In the genomic region with DNA sequence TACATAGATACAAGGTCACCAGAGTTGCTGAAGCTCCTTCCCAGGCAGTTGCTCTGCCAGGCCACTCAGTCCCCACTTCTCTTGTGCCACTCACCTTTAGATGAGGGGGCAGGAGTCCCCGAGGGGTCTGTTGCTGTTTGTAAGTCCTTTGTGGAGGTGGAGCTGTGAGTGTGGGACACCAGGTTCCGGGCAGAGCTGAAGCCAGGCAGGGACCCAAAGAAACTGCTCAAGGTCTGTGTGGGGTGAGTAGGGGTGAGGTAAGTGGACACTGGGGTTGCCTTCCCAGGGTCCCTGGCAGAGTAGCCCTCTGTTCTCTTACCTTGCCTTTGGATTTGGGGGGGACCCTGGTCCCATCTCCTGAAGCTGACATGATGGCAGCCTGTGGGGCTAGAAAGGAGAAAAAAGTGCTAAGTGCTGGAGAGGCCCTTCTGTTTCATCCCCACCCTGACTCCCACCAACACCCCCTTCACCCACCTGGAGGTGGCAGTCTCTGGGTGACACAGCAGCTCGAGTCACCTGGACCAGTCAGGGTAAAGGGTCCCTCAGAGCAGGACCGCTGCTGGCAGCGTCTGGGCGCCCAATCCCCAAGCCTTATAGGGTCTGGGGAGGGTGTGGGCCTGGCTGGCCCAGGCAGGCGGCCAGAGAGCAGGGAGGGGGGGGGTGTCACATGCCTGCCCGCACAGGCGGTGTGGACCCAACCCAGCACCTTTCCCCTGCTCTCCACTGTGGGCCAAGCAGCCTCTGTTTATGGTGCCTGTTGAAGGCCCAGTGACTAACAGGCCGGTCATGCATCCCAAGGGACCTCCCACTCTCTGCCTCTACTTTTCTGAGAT, we compare ENCODE assay signal across 11 mouse cellular contexts. TPM values are rescaled to one million over a fixed set of nuclear protein-coding genes. Genes with fewer than 3 reads are reported as not detected.
A peak's percentile ranks its signal among the peaks of the same experiment; 100 is the strongest.
DNase-seq lines count a peak whose midpoint lies in the region; ATAC-seq and TF ChIP-seq lines count a peak whose summit lies in the region.
"Had no signal": no experiment of that assay in that cellular context is flagged by ENCODE, and none has a peak within 500 bp of the region (broad histone marks: within the 10 kb centered on the region; RNA-seq: fewer than 3 reads in every experiment).

A gene (minus strand): TSS at position 585 of the 833 bp plus-strand sequence.

- no peaks in the 10 kb centered on the region for H3K79me3 ChIP-seq in C2C12 (ENCODE audit: low read depth)

- ATAC-seq in kidney, embryonic 14.5 days (ENCODE audit: low FRiP score, low TSS enrichment), result no peak
- 0 out of 2 replicates have a peak, but pooled peaks have one; percentile 22 for ATAC-seq in embryonic facial prominence, embryonic 13.5 days (ENCODE audit: insufficient number of reproducible peaks, insufficient read depth, low FRiP score, low TSS enrichment, low read depth)
- ATAC-seq in heart, embryonic 16.5 days (replicated peaks; ENCODE audit: extremely low read depth, insufficient read depth, low FRiP score), result peak; percentile 80
- ATAC-seq in monocyte, adult 5-6 weeks (replicated peaks; ENCODE audit: insufficient number of reproducible peaks, low FRiP score, low TSS enrichment, poor library complexity, severe bottlenecking), result no peak

- H3K79me2 ChIP-seq in C2C12 (ENCODE audit: control insufficient read depth, insufficient read depth), result no peaks in the 10 kb centered on the region

- H3K9me3 ChIP-seq in kidney, embryonic 14.5 days (ENCODE audit: control insufficient read depth, low read length), result no peaks in the 10 kb centered on the region
- H3K9me3 ChIP-seq in embryonic facial prominence, embryonic 13.5 days, result no peaks in the 10 kb centered on the region
- no peaks in the 10 kb centered on the region for H3K9me3 ChIP-seq in heart, embryonic 16.5 days (replicated peaks; ENCODE audit: control insufficient read depth, low read length)
- H3K9me3 ChIP-seq: neural tube, embryonic 13.5 days had no signal

- H3K4me1 ChIP-seq in kidney, adult 2 months (ENCODE audit: control insufficient read depth, insufficient read depth, low read length), result no peaks in the 10 kb centered on the region
- no peaks in the 10 kb centered on the region for H3K4me1 ChIP-seq in kidney, embryonic 14.5 days (ENCODE audit: control insufficient read depth, insufficient read depth, low read length)
- no peaks in the 10 kb centered on the region for H3K4me1 ChIP-seq in embryonic facial prominence, embryonic 13.5 days
- peaks cover 12% of the 10 kb centered on the region for H3K4me1 ChIP-seq in heart, embryonic 16.5 days (ENCODE audit: control insufficient read depth, insufficient read depth, low read length)

- no peak for TF ChIP-seq CTCF in kidney, adult 2 months (conservative IDR thresholded peaks at IDR 0.05; ENCODE audit: insufficient read depth, insufficient read length, low read depth, low read length)
- TF ChIP-seq CTCF in C2C12 (IDR thresholded peaks at IDR 0.05; ENCODE audit: control insufficient read depth, insufficient read depth, insufficient read length), result no peak

- 54% methylated on average over 10 of the region's 10 CpGs for WGBS in kidney, adult 2 months
- 71% methylated on average over 9 of the region's 10 CpGs for WGBS in kidney, embryonic 14.5 days
- 66% methylated on average over 10 of the region's 10 CpGs for WGBS in embryonic facial prominence, embryonic 13.5 days
- 52% methylated on average over 10 of the region's 10 CpGs for WGBS in heart, embryonic 16.5 days

- peak within 1 kb of the TSS; percentile 34 for H3ac ChIP-seq in C2C12 (ENCODE audit: control insufficient read depth, insufficient read length, low read depth)

- H3K27ac ChIP-seq in kidney, adult 2 months (ENCODE audit: insufficient read depth, low read depth, low read length), result no peak within 1 kb of the TSS
- H3K27ac ChIP-seq in kidney, embryonic 14.5 days (ENCODE audit: low read depth, low read length), result no peak within 1 kb of the TSS
- no peak within 1 kb of the TSS for H3K27ac ChIP-seq in embryonic facial prominence, embryonic 13.5 days
- H3K27ac ChIP-seq in heart, embryonic 16.5 days (ENCODE audit: low read length), result peak within 1 kb of the TSS; percentile 73
- H3K27ac ChIP-seq: neural tube, embryonic 13.5 days had no signal

- peak; percentile 22 for DNase-seq in kidney, adult 2 months
- no peak for DNase-seq in layer of hippocampus, postnatal 10 days (ENCODE audit: low spot score in 2 of 2)
- no peak for DNase-seq in spleen, adult 18-20 months
- DNase-seq: cerebellum, postnatal 14 days had no signal

- no peak within 1 kb of the TSS for H3K4me2 ChIP-seq in kidney, embryonic 14.5 days (replicated peaks; ENCODE audit: low read depth, low read length)
- no peak within 1 kb of the TSS for H3K4me2 ChIP-seq in embryonic facial prominence, embryonic 13.5 days
- peak within 1 kb of the TSS; percentile 42 for H3K4me2 ChIP-seq in heart, embryonic 16.5 days (ENCODE audit: low read depth, low read length)
- H3K4me2 ChIP-seq: neural tube, embryonic 13.5 days had no signal

- TF ChIP-seq POLR2A in kidney, adult 2 months (IDR thresholded peaks at IDR 0.05; ENCODE audit: low read depth, low read length), result no peak

- H3K36me3 ChIP-seq in kidney, adult 2 months (ENCODE audit: control insufficient read depth, insufficient read depth, low read length), result no peaks in the 10 kb centered on the region
- H3K36me3 ChIP-seq in kidney, embryonic 14.5 days (ENCODE audit: control insufficient read depth, insufficient read depth, low read length), result no peaks in the 10 kb centered on the region
- H3K36me3 ChIP-seq in C2C12 (ENCODE audit: control insufficient read depth, insufficient read depth), result no peaks in the 10 kb centered on the region
- H3K36me3 ChIP-seq in embryonic facial prominence, embryonic 13.5 days, result 0 out of 2 replicates have a peak, but pooled peaks cover 11% of the 10 kb centered on the region
- no peaks in the 10 kb centered on the region for H3K36me3 ChIP-seq in heart, embryonic 16.5 days (ENCODE audit: control insufficient read depth, insufficient read depth)
- H3K36me3 ChIP-seq: neural tube, embryonic 13.5 days had no signal

- no peak within 1 kb of the TSS for H3K4me3 ChIP-seq in kidney, adult 2 months (ENCODE audit: insufficient read depth, low read depth, low read length)
- H3K4me3 ChIP-seq in kidney, embryonic 14.5 days (ENCODE audit: low read length), result no peak within 1 kb of the TSS
- H3K4me3 ChIP-seq in C2C12 (ENCODE audit: insufficient read depth, poor library complexity, severe bottlenecking), result peak within 1 kb of the TSS; percentile 23
- H3K4me3 ChIP-seq in embryonic facial prominence, embryonic 13.5 days, result no peak within 1 kb of the TSS
- H3K4me3 ChIP-seq in heart, embryonic 16.5 days (ENCODE audit: low read length), result peak within 1 kb of the TSS; percentile 26
- H3K4me3 ChIP-seq: neural tube, embryonic 13.5 days had no signal

- no peaks in the 10 kb centered on the region for H3K27me3 ChIP-seq in kidney, adult 2 months (replicated peaks; ENCODE audit: control insufficient read depth, insufficient read depth, low read length)
- H3K27me3 ChIP-seq in kidney, embryonic 14.5 days (ENCODE audit: control insufficient read depth, insufficient read depth, low read length), result no peaks in the 10 kb centered on the region
- H3K27me3 ChIP-seq in C2C12 (ENCODE audit: control insufficient read depth, insufficient read depth, insufficient read length), result no peaks in the 10 kb centered on the region
- no peaks in the 10 kb centered on the region for H3K27me3 ChIP-seq in embryonic facial prominence, embryonic 13.5 days
- H3K27me3 ChIP-seq in heart, embryonic 16.5 days (ENCODE audit: control insufficient read depth, insufficient read depth, low read length), result no peaks in the 10 kb centered on the region
- H3K27me3 ChIP-seq: CH12.LX; neural tube, embryonic 13.5 days had no signal

- H3K9ac ChIP-seq in kidney, embryonic 14.5 days (ENCODE audit: low read depth, low read length), result no peak within 1 kb of the TSS
- H3K9ac ChIP-seq in embryonic facial prominence, embryonic 13.5 days, result no peak within 1 kb of the TSS
- peak within 1 kb of the TSS; percentile 66 for H3K9ac ChIP-seq in heart, embryonic 16.5 days (ENCODE audit: low read length)
- H3K9ac ChIP-seq: neural tube, embryonic 13.5 days had no signal

TF ChIP-seq in C2C12, 6 proteins besides CTCF, POLR2A, EP300 and RAD21:
- TF ChIP-seq CEBPB (IDR thresholded peaks at IDR 0.05; ENCODE audit: low read depth) (no peak), FOSL1 (IDR thresholded peaks at IDR 0.05; ENCODE audit: insufficient read depth, low read length, poor library complexity, severe bottlenecking) (peak; percentile 69)

RNA-seq across cellular contexts. Expression of the gene that starts here (rescaled TPM):
- polyA plus RNA-seq in kidney, adult 2 months (2012; rRNA removed), result 14.4 and 23.3 TPM in 2 replicates
- 0.08 and 0.17 TPM in 2 replicates for polyA plus RNA-seq in kidney, embryonic 14.5 days (2014; fragmentation: Nextera tagmentation; extraction: Ambion mirVana)
- polyA plus RNA-seq in C2C12 (2012; fragmentation: generic; extraction: Trizol), result 3.2 TPM
- 0.07 and 0.10 TPM in 2 replicates for polyA plus RNA-seq in embryonic facial prominence, embryonic 13.5 days (2015; fragmentation: Nextera tagmentation; extraction: Ambion mirVana)
- 1.7 TPM in 2 replicates for polyA plus RNA-seq in heart, embryonic 16.5 days (2015; fragmentation: Nextera tagmentation; extraction: Ambion mirVana)
- total RNA-seq in layer of hippocampus, postnatal 10 days (2021), result under 1 TPM; 0.43 to 0.51 TPM
- total RNA-seq in monocyte, adult 5-6 weeks (2017), result not detected in 3 replicates

Comparison
In these comparisons a context has a peak if more than half of its experiments do, and no peak if none do; other contexts are left out.
1. Peak in ATAC-seq in embryonic facial prominence, embryonic 13.5 days; RNA of the gene not detected or under 1 TPM.
2. H3K4me3 ChIP-seq: peak in C2C12 (single experiment) and heart, embryonic 16.5 days (single experiment); none in kidney, adult 2 months (single experiment), kidney, embryonic 14.5 days (single experiment) and embryonic facial prominence, embryonic 13.5 days (single experiment).